Mouse (Mus musculus): Measurements from ENCODE around the gene Rbms3. TPM values are rescaled to one million over a fixed set of nuclear protein-coding genes. Genes with fewer than 3 reads are reported as not detected.

Rbms3 gene
- total RNA-seq, 2 experiments from 2014 or later = 47.3 to 59.2 TPM

DNA sequence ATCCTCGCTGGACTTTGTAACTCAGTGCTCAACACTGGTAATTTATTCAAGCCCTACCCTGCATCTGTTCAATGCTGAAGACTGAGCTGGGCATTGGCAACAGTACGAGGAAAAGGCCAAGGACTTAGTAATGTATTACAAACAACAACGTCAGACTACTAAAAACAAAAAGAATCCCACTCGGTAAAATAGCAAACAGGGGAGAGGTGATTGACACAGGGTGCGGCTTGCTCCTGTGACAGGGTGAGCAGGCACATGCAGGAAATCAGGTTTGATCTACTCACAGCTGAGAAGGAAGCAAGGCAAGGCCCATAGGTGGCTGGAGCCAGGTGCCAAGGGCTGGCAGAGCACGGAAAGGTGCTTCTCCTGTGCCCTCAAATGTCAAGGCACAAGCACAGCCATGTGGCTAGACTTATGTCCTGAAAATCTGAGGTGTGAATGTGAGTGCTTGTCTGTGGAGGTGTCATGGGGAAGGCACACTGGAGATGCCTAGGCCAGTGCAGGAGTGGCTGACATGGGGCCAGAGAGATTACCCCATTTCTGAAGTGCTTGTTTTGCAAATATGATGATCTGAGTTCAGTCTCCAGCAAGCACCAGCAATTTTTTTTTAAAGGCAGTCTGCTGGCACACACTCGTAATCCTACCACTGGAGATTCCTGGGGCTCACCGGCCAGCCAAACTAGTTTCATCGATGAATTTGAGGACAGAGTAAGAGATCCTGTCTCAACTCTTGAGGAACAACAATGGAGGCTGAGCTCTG, 251.4 kb downstream of the Rbms3 start:
- no peak for DNase-seq (ENCODE audit: low spot score in 2 of 2)

DNA sequence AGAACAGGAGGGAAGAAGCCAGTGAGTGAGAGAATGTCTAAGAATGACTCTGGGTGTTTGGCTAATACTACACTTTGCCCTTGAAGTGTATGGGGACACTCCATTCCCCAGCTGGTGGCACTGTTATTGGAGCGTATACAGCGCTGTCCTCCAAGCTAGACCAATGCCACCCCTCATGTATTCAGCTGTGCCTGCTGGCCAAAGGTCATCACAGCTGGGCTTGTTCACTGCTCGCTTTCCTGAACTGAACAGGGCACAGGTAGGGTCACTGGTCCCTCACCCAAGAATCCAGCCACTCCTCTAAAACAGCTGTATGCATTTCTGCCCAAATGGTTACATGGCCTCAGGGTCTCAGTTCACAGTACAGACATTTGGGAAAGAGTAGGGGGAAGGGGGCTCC, 253.9 kb downstream of the Rbms3 start:
- DNase-seq (ENCODE audit: low spot score in 2 of 2) = no peak

DNA sequence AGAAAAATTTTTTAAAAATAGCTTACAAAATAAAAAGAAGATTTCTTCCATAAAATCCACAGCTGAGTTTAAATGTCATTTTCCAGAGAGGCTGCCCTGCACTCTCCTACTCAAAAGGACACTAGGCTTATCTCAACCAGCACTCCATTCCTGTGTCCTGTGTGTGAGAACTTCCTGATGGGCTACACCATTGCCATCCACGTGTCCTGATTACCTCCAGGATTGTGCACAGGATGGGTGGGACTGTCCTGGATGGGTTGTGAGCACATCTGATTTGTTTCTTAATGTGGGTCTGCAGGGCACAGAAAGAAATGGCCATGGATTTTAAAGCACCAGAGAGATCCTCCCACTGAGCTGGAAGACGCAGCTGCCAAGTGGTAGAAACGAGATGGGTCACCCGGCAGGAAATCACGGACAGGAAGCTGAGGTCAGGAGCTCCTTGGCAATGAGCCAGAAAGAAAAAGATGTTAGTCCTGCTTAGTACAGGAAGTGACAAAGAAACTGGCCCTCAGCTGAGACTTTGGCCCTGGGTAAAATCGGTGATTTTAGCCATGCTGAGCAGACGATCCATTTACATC, 256.5 kb downstream of the Rbms3 start:
- no peak for DNase-seq (ENCODE audit: low spot score in 2 of 2)

DNA sequence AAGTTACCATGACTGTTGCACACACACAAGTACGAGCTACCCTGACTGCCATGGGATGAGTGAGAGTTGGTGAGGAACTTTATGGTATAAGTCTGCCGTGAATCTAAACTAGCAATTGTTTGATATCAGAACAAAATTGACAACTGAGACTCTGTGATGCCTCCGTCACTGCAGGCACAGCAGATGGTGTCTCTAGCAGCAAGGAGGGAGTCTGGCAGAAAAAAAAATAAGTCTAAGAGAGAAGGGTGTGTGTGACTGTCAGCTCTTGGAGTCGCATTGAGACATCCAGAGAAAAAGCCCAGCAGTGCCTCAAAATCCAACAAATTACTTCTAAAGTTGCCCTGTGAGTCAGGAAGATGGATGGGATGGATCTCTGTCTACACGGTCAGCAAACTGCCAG, 257.7 kb downstream of the Rbms3 start:
- no peak for DNase-seq (ENCODE audit: low spot score in 2 of 2)

DNA sequence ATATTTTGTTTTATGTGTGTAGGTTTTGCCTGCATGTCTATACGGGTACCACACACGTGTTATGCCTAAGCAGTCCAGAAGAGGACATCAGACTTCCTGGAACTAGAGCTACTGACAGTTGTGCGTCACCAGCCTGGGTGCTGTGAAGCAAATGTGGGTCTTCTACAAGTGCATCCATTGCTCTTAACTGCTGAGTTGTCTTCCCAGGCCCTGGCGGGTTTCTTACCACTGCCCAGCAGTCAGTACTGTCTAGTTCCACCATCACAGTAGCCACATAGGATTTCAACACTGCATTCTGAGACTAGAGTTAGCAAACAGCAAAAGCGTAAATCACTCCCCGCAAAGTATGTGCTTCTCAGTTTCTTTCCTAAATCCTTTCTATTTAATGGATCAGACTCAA, 259.6 kb downstream of the Rbms3 start:
- no peak for DNase-seq (ENCODE audit: low spot score in 2 of 2)

DNA sequence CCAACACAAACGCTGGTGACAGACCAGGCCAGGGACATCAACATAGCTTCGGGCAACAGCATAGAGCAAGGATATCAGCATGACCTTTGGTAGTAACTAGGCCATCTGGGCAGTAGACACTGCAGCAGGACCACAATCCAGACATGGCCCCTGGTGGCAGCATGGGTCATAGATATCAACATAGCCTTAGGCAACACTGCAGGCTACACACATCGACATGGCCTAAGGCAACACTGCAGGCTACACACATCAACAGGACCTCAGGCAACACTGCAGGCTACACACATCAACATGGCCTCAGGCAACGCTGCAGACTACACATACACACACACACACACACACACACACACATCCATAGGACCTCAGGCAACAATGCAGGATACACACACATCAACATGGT, 261.7 kb downstream of the Rbms3 start:
- DNase-seq (ENCODE audit: low spot score in 2 of 2) = no peak

DNA sequence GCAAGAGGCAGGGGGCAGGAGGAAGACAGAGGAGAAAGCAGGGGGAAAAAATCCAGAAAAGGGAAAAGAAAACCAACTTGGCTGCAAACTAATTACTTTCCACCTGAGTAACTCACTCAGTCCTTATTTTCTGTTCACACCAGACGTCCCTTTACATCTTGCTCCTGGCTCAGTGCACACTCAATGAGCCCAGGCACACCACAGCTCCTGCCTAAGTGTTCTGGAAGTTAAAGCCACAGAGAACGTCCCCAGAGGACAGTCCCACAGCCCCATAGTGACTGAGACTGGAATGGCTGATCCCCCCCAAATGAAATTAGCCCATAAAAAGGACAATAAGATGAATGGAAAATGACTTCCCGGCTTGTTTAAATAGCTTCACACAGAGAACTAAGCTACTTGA, 265.1 kb downstream of the Rbms3 start:
- DNase-seq (ENCODE audit: low spot score in 2 of 2) = no peak

DNA sequence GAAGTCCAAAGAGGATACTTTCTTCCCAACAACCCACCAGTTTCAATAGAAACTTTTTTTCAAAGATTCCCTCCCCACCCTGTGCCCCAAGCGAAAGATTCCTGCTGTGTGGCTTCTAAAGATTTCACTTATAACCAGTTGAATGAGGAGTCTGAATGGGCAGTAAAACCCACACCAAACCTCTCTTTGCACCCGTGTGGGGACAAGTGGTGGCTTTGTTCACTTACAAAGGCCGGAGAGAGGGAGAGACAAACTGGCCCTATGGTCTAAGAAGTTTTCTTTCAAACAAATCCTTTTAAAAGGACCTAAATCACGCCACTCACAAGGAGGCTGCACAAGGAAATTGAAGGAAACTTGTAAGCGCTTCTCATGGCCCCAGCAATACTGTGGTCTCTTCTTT, 268.3 kb downstream of the Rbms3 start:
- DNase-seq (ENCODE audit: low spot score in 2 of 2) = no peak

DNA sequence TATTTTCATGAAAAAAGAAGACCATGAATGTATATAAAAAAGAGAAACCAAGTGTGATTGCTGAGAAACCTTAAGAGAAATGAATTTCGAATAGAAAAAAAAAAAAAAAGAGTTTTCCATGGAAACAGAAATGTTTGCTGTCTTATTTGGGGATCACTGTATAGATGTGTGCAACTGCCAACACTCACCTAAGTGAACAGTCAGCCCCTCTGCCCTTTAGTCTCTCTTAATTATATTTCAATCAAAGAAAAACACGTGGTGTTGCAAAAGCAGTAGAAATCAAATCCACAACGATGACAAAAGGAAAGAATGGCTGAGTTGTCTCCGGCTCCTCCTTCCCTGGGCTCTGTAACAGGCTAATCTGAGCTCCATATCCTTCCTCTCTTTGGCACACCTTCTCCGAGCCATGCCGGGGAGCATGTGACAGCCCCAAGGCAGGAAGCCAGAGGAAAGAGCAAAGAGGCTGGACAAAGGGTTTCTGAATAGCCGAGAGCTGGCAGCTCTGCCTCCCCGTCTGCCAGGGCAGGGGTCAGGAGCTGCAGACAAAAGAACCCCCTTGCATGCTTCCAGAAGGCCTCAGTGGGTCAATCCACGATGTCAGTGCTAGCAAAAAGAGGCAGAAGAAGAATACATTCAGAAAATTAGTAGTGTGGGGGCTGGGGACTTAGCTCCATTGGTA, 272.8 kb downstream of the Rbms3 start:
- DNase-seq (ENCODE audit: low spot score in 2 of 2) = peak in 1 of 2 experiments; percentile 22

DNA sequence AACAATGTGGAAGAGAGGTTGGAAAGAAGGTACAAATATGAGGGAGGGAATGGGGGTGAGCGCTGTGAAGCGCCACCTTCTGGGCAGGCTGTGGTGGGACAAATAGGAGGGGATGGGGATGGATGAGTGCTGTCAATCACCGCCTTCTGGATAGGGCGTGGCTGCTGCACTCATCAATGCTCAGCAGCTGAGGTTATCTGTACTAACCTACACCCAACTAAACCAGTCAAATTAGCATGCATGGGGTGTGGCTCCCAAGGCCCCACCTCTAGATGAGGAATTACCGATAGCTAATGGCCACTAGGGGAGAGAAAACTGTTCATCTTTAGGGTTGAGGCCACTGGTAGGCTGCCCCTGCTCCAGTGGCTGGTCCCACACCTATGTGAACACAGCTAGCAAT, 274.2 kb downstream of the Rbms3 start:
- no peak for DNase-seq (ENCODE audit: low spot score in 2 of 2)

DNA sequence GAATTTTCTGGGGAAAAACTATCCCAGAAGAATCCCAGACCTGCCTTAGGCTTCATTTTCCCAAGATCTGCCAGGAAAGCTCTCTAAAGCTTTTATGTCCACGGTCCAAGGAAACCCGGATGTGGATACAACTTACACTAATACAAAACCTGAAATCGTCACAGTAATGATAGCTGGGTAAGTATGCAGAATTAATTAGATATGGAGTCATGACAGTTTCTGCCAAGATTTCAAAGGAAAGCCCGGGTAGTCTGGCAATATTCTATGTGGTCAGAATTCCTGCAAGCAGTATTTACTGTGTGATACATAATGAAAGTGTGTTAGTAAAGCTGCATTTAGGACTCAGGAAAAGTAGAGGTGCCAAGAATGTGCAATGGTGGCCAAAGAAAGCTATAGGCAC, 287.4 kb downstream of the Rbms3 start:
- DNase-seq (ENCODE audit: low spot score in 2 of 2) = no peak

DNA sequence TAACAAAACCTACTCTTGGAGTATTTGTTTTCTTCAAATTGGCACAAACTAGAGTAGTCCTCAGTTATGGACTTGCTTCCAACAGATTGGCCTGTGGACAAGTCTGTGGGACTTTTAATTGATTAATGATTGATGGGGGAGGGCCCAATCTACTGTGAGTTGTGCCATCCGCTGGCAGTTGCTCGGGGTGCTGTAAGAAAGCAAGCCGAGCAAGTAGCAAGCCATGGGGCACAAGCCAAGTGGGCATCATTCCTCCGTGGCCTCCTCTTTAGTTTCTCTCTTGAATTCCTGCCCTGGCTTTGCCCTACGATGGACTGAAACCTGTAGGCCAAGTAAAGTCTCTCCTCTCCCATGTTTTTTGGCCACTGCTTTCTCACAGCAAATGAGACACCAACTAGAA, 299.0 kb downstream of the Rbms3 start:
- DNase-seq (ENCODE audit: low spot score in 2 of 2) = no peak

DNA sequence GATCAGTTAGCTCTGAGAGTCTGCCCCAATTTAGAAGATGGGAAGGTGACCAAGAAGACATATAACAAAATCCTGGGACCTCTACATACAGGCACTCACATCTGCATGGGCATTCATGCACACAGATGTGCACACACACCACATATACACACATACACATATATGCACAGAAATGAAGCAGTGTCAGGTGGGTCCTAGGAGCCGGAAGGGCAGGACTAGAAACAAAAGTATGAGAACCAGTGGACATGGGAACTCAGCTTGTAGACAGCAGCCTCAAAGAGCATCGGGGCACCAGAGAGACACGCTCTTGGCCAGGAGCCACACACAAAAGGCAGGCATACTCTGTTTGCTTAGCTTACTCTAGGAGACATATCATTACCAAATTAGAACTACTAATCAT, 310.4 kb downstream of the Rbms3 start:
- DNase-seq (ENCODE audit: low spot score in 2 of 2) = no peak

DNA sequence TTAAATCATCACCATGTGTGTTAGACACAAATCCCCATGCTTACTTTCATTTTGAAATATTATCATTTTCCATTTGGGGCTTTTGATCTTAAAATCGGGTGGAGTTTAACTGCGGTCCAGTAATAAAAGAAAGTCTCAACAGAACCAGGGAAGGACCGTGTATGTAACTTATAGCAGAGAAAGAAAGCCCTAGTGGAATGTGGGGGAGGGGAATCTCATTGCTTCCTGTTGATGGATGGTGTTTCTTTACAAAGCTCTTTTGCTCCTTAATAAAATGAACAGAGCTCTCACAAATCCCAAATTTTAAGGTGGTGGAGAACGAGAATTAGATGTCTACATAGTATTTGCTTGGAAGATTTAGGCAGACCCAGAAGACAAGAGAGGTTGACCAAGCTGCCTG, 311.3 kb downstream of the Rbms3 start:
- DNase-seq (ENCODE audit: low spot score in 2 of 2) = no peak

DNA sequence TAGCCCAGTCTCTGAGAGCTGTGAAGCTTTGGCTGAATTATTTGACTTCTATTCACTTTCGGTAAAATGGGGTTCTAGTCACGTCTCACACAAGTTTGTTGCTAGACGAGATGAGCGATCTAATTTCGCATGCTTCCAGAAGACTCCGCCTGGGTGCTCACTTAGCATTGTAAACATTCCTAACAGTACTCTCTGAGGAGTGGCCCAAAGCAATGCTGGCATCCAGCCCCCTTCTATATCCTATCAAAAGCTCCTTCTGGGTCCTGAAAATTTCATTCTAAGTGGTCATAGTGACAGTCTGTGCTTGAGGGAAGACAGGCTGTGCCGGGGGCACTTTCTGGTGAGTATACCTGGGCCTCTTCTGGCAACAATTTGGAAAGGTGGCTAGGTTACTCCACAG, 312.5 kb downstream of the Rbms3 start:
- DNase-seq (ENCODE audit: low spot score in 2 of 2) = no peak

DNA sequence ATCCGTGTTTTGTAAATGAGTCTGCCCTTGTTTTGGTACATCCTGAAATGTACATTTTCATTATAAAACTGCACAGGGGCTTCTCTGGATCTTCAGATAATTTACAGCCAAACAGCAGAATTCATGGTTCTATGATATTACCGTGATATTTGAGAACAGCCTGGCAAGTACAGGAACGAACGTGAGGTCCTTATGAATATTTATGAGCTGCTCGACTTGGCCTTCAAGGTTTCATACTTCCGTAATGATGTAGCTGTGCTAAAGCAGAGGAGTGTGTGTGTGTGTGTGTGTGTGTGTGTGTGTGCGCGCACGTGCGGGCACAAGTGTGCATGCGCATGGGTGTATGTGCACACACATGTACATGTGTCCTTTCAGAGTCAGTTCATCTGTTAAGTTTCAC, 316.1 kb downstream of the Rbms3 start:
- DNase-seq (ENCODE audit: low spot score in 2 of 2) = no peak

DNA sequence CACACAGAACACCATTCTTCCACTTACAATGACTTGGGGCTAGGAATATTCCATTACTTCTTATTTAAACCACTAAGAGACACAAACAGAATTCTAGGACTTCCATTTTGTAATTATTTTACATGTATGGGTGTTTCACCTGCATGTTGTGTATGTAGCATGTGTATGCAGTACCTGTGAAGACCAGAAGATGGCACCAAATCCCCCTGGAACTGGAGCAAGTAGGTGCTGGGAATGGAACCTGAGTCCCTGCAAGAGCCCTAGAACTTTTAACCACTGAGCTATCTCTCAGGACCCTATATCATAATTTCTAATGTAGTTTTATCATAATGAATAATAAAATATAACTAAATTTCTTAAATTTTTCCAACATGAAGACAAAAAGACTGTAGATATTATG, 319.9 kb downstream of the Rbms3 start:
- no peak for DNase-seq (ENCODE audit: low spot score in 2 of 2)

DNA sequence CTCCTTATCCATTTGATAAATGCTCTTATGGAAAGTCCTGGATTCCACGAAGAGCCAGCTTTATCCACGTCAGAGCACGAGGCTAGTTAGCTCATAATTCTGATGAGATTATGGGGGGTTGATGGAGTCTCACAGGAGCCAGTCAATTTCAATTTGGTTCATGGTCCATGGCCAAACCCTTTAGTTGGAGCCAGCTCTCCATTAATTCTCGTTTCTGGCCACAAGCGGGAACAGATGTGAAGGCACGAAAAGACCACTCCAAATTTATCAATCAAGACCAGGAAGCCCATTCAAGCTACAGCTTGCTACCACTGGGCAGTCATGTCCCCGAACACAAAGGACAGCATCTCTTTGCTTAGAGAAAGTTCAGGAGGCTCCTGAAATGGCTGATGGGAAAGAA, 330.7 kb downstream of the Rbms3 start:
- DNase-seq (ENCODE audit: low spot score in 2 of 2) = no peak

DNA sequence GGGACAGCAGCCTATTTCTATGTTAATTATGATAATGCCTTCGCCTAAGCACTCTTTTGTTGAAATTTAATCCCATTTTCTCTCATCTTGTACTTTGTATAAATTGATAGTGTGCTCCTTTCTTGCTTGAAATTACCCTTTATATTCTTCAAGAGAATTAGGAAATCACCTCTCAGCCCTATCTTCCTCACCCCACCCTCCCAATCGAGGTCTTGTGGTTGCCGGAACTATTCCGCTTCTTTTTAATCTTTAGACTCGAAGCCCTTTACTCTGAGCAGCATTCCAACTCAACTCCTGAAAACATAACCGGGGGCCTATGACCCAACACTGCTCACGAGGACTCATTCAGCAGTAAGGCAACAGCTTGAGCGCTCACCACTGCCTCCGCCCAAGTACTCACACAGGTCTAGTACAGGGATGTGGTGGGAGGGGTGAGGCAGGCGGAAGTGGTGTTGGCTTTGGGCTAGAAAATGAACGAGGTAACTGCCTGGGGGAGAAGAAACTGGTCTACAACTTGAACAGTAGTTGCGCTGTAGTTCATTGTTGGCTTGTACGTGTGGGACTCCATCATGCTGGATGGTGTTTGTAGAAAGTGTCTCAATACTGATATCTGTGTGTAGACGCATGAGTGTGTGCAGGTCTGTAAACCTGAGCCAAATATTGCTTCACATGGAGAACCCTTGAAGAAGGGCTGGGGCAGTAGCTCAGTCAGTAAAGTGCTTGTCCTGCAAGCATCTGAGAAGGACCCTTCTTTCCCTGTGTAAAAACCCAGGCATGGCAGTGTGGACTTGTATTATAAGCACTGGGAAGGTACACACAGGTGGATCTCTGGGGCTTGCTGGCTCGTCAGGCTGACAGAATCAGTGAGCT, 331.8 kb downstream of the Rbms3 start:
- DNase-seq (ENCODE audit: low spot score in 2 of 2) = no peak

DNA sequence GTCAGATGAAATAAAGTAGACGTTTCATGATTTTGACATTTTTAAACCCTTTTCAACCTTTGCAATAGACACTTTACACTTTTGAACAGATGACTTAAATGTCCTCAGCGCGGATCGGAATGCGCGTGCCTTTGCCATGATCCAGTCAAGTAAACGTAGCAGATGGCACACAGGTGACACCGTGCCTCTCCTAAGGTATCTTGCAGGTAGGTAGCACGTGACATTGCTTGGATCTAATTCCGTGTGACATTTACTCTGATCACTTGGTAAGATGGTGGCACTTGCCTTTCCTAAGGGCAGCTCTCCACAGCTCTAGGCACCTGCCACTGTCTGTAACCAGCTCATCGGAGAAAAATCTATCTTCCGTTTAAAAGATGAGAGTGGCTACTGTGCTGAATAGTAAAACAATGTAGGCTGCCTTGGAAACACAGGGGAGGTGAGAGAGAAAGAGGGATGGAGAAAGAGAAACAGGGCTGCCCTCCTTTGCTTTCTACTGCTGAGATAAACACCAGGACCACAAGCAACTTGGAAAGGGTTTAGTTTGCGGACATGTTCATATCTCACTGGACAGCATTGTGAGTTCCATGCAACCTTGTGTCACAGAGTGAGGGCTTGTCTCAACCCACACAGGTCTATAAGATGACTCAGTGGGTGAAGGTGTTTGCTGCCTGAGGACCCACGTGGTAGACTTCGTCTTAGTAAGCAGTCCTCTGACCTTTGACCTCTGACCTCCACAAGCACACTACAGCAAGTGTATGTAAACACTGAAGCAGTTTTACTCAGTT, 338.5 kb downstream of the Rbms3 start:
- DNase-seq (ENCODE audit: low spot score in 2 of 2) = no peak

DNA sequence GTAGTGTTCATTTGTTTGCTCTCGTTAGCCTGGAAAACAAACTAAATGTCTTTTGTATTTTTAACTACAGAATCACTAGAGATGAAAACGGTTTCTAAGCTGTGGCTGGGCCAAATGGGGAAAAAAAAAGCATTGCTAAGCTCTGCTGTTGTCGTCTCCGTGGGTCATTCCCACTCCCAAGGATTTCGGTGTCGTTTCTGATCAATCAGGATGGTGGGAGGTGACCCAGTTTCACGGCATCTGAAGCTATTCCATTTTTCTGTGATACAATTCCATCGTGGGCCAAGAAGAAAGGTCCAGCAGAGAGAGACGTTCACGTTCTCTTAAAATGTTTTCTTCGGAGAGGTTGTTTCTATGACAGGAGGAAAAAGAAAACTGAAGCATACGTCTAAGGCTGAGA, 354.9 kb downstream of the Rbms3 start:
- DNase-seq (ENCODE audit: low spot score in 2 of 2) = no peak
